Mouse (Mus musculus) heart, embryonic 10.5 days (tissue): ENCODE data around the gene Ube2i. TPM values are rescaled to one million over a fixed set of nuclear protein-coding genes. Genes with fewer than 3 reads are reported as not detected.
"Not testable (repeated sequence)": the region's sequence is repeated elsewhere in the genome, so short reads cannot be mapped to it uniquely, and the experiment has no call there.

Source experiments
- DNase-seq: peaks from one replicate; pipeline ENCODE4 v3.0.0-alpha.2; 2017; ENCODE audit warnings: low spot score
- H3K27ac ChIP-seq: fragments of 300-500 bp; sonication (generic); 2 replicates; pipeline ENCODE4 v1.5.1; 2016; ENCODE audit warnings: mild to moderate bottlenecking
- H3K27me3 ChIP-seq: fragments of 300-500 bp; sonication (generic); 2 replicates; pipeline ENCODE4 v1.6.1; 2016; ENCODE audit warnings: mild to moderate bottlenecking; ENCODE audit not compliant: poor library complexity, insufficient read depth, severe bottlenecking
- H3K36me3 ChIP-seq: fragments of 300-500 bp; sonication (generic); 2 replicates; pipeline ENCODE4 v1.6.1; 2016; ENCODE audit warnings: mild to moderate bottlenecking, moderate library complexity
- H3K4me1 ChIP-seq: fragments of 300-500 bp; sonication (generic); 2 replicates; pipeline ENCODE4 v1.6.1; 2016; ENCODE audit warnings: mild to moderate bottlenecking
- H3K4me3 ChIP-seq: fragments of 300-500 bp; sonication (generic); 2 replicates; pipeline ENCODE4 v1.5.1; 2016; ENCODE audit warnings: mild to moderate bottlenecking, moderate library complexity
- H3K9me3 ChIP-seq: fragments of 300-500 bp; sonication (generic); 2 replicates; pipeline ENCODE4 v1.6.1; 2016; ENCODE audit warnings: mild to moderate bottlenecking, moderate library complexity
- WGBS: fragments of 180-500 bp; shearing (Covaris S2); methylation state at CpG from one replicate; pipeline ENCODE4 v1.1.7; 2016; 5-methylcytosine and 5-hydroxymethylcytosine counted together
- microRNA-seq: library from miRNA; unstranded; fragments of <30 nt; microRNA quantifications from one replicate; pipeline ENCODE4, GENCODE M21; 2017
- polyA plus RNA-seq: library from polyadenylated mRNA; unstranded; fragments of >200 nt; fragmentation: Nextera tagmentation; extraction: Ambion mirVana; gene quantifications from 2 replicates; pipeline ENCODE4 v1.2.1, GENCODE M21; 2016

Gene Ube2i
- polyA plus RNA-seq, 1 experiment from 2014 or later: 716 TPM

GRCm38 (mm10) chr17:25222951-25223601 is 51.3 kb downstream of the Ube2i start:
- DNase-seq: no peak
- Histone ChIP-seq H3K36me3 (peaks cover 33% of the 10 kb centered on the region), H3K4me3 (peak overlapping the region; percentile 67), H3K27me3 (no peaks in the 10 kb centered on the region), H3K4me1 (peaks cover 26% of the 10 kb centered on the region), H3K27ac (peak overlapping the region; percentile 77), H3K9me3 (no peaks in the 10 kb centered on the region)
- 47% methylated on average over 6 of the region's 6 CpGs for WGBS

GRCm38 (mm10) chr17:25222504-25222940 is 51.9 kb downstream of the Ube2i start:
- peaks cover 32% of the 10 kb centered on the region for H3K36me3 ChIP-seq
- H3K9me3 ChIP-seq: not testable (repeated sequence)

GRCm38 (mm10) chr17:25221821-25222503 is 52.5 kb downstream of the Ube2i start:
- Histone ChIP-seq H3K9me3 (no peaks in the 10 kb centered on the region), H3K4me3 (peak overlapping the region; percentile 67), H3K4me1 (peaks cover 26% of the 10 kb centered on the region), H3K27ac (peak overlapping the region; percentile 84), H3K27me3 (no peaks in the 10 kb centered on the region), H3K36me3 (peaks cover 34% of the 10 kb centered on the region)
- under 1% methylated on average over 21 of the region's 30 CpGs for WGBS
- peak; percentile 90 for DNase-seq

More at GRCm38 (mm10) chr17:25222504-25222940, 51.9 kb downstream of the Ube2i start:
- WGBS: 8% methylated on average over 20 of the region's 28 CpGs
- Histone ChIP-seq H3K27ac (peak overlapping the region; percentile 77), H3K4me1 (peaks cover 26% of the 10 kb centered on the region), H3K4me3 (peak overlapping the region; percentile 67)
- H3K27me3 ChIP-seq, DNase-seq: not testable (repeated sequence)

- 86% methylated on average over 1 of the region's 1 CpGs for WGBS
- H3K9me3 ChIP-seq: no peaks in the 10 kb centered on the region
- no peak overlapping the region for H3K4me3 ChIP-seq
- no peak for DNase-seq
- peaks cover 21% of the 10 kb centered on the region for H3K4me1 ChIP-seq
- H3K36me3 ChIP-seq: peaks cover 32% of the 10 kb centered on the region
- H3K27ac ChIP-seq: no peak overlapping the region; the same call in 1 of the 2 replicates
- H3K27me3 ChIP-seq: no peaks in the 10 kb centered on the region
Observed at GRCm38 (mm10) chr17:25220746-25221145, 53.7 kb downstream of the Ube2i start.

- H3K27ac ChIP-seq: no peak overlapping the region
- H3K36me3 ChIP-seq: peaks cover 42% of the 10 kb centered on the region
- no peaks in the 10 kb centered on the region for H3K9me3 ChIP-seq
- H3K4me1 ChIP-seq: peaks cover 21% of the 10 kb centered on the region
- H3K4me3 ChIP-seq: no peak overlapping the region
- H3K27me3 ChIP-seq: no peaks in the 10 kb centered on the region
- 91% methylated on average over 15 of the region's 15 CpGs for WGBS
- no peak for DNase-seq
Observed at GRCm38 (mm10) chr17:25219492-25220295, 54.7 kb downstream of the Ube2i start.

- peaks cover 49% of the 10 kb centered on the region for H3K36me3 ChIP-seq
- H3K9me3 ChIP-seq: no peaks in the 10 kb centered on the region
- WGBS: 80% methylated on average over 9 of the region's 9 CpGs
- DNase-seq: no peak
- H3K4me1 ChIP-seq: peaks cover 19% of the 10 kb centered on the region
- H3K27me3 ChIP-seq: no peaks in the 10 kb centered on the region
- H3K4me3 ChIP-seq: no peak overlapping the region
- no peak overlapping the region for H3K27ac ChIP-seq
Observed at GRCm38 (mm10) chr17:25218967-25219366, 55.5 kb downstream of the Ube2i start.

- DNase-seq: no peak
- H3K4me1 ChIP-seq: no peaks in the 10 kb centered on the region
- peaks cover 76% of the 10 kb centered on the region for H3K36me3 ChIP-seq
- H3K4me3 ChIP-seq: no peak overlapping the region
- no peaks in the 10 kb centered on the region for H3K9me3 ChIP-seq
- WGBS: 81% methylated on average over 3 of the region's 3 CpGs
- H3K27me3 ChIP-seq: no peaks in the 10 kb centered on the region
- H3K27ac ChIP-seq: no peak overlapping the region
Observed at GRCm38 (mm10) chr17:25215431-25215830, 59.0 kb downstream of the Ube2i start.

Small RNA genes within 50 kb of the gene (microRNA-seq; reads per million reads assigned to microRNA genes)
- 1.3 reads per million for gene Mir3547

Other genes starting within 250 kb of the Ube2i start
- gene Tmem204, start 191.0 kb downstream of the Ube2i start, polyA plus RNA-seq: 12.2 and 15.9 TPM in 2 replicates
- 35.2 and 45.2 TPM in 2 replicates for gene Telo2, start 158.7 kb downstream of the Ube2i start, polyA plus RNA-seq
- gene Ptx4, start 153.9 kb downstream of the Ube2i start, polyA plus RNA-seq: 0.08 and 0.15 TPM in 2 replicates
- gene Clcn7, start 141.2 kb downstream of the Ube2i start, polyA plus RNA-seq: 20.5 and 21.7 TPM in 2 replicates
- not detected in 2 replicates for gene Ccdc154, start 112.2 kb downstream of the Ube2i start, polyA plus RNA-seq
- gene Gm38655, start 99.2 kb downstream of the Ube2i start, polyA plus RNA-seq: 0.54 TPM in 1 of 2 replicates, not detected in the other
- 27.3 and 34.6 TPM in 2 replicates for gene BC003965, start 90.1 kb downstream of the Ube2i start, polyA plus RNA-seq
- 6.5 and 7.4 TPM in 2 replicates for gene Unkl, start 86.2 kb downstream of the Ube2i start, polyA plus RNA-seq
- gene Gnptg, start 34.5 kb downstream of the Ube2i start, polyA plus RNA-seq: 31.2 and 36.7 TPM in 2 replicates
- 44.9 and 58.4 TPM in 2 replicates for gene Tsr3, start 34.5 kb downstream of the Ube2i start, polyA plus RNA-seq
- gene Baiap3, start 18.3 kb downstream of the Ube2i start, polyA plus RNA-seq: 0.54 and 1.3 TPM in 2 replicates
- not detected in 2 replicates for gene Prss34, start 23.8 kb upstream of the Ube2i start, polyA plus RNA-seq
- not detected in 2 replicates for gene Prss28, start 34.0 kb upstream of the Ube2i start, polyA plus RNA-seq
- not detected in 2 replicates for gene Prss29, start 44.0 kb upstream of the Ube2i start, polyA plus RNA-seq
- not detected in 2 replicates for gene Tpsab1, start 70.9 kb upstream of the Ube2i start, polyA plus RNA-seq
- gene Tpsb2, start 91.7 kb upstream of the Ube2i start, polyA plus RNA-seq: not detected in 2 replicates
- gene Tpsg1, start 94.7 kb upstream of the Ube2i start, polyA plus RNA-seq: 0.54 TPM in 1 of 2 replicates, not detected in the other
- 11.1 and 11.8 TPM in 2 replicates for gene Cacna1h, start 159.2 kb upstream of the Ube2i start, polyA plus RNA-seq
- 0.55 and 0.84 TPM in 2 replicates for gene Tekt4, start 180.0 kb upstream of the Ube2i start, polyA plus RNA-seq
- gene Sstr5, start 222.7 kb upstream of the Ube2i start, polyA plus RNA-seq: 1.1 and 1.5 TPM in 2 replicates